Mouse (Mus musculus): ENCODE data around the gene Rel. TPM values are rescaled to one million over a fixed set of nuclear protein-coding genes. Genes with fewer than 3 reads are reported as not detected.

Rel gene
- polyA plus RNA-seq, 1 experiment from 2014 or later = 0.64 TPM

GRCm38 (mm10) chr11:23732840-23733239 lies 37.9 kb downstream of the Rel start:
- no peak overlapping the region for H3K9ac ChIP-seq
- no peak overlapping the region for H3K4me3 ChIP-seq (replicated peaks; ENCODE audit: low read length)

DNA sequence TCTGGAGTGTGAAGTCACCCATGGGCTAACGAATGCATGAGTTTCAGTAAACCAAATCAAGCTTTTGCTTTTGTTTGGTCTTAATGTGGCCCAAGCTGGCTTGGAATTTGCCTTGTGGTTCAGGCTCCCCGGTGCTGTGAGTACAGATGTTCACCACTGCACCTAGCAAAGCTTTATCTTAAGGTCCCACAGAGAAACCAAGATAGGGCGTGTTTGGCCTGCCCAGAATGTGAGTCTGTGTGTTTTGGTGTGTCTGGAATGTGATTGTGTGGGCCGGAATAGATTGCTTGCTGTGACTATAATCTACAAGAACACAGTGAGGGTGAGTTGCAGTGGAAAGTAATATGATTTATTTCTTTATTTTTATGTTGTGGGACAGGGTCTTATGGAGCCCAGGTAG lies 40.6 kb downstream of the Rel start:
- no peak for DNase-seq (ENCODE audit: low spot score)
- Histone ChIP-seq H3K27me3 (ENCODE audit: control insufficient read depth, insufficient read depth, low read length) (no peaks in the 10 kb centered on the region), H3K9ac (no peak overlapping the region), H3K9me3 (ENCODE audit: control insufficient read depth, low read length) (no peaks in the 10 kb centered on the region), H3K4me2 (replicated peaks) (no peak overlapping the region), H3K4me1 (replicated peaks; ENCODE audit: control insufficient read depth, insufficient read depth, low read length) (no peaks in the 10 kb centered on the region), H3K36me3 (replicated peaks; ENCODE audit: control insufficient read depth, insufficient read depth) (peaks cover 83% of the 10 kb centered on the region), H3K27ac (no peak overlapping the region), H3K4me3 (replicated peaks; ENCODE audit: low read length) (no peak overlapping the region)
- ATAC-seq (ENCODE audit: low FRiP score) = no peak
- 95% methylated on average over 4 of the region's 4 CpGs for WGBS

More at GRCm38 (mm10) chr11:23732840-23733239, 37.9 kb downstream of the Rel start:
- no peak for ATAC-seq (ENCODE audit: low FRiP score)
- H3K4me1 ChIP-seq (replicated peaks; ENCODE audit: control insufficient read depth, insufficient read depth, low read length) = no peaks in the 10 kb centered on the region
- no peaks in the 10 kb centered on the region for H3K27me3 ChIP-seq (ENCODE audit: control insufficient read depth, insufficient read depth, low read length)
- DNase-seq (ENCODE audit: low spot score) = no peak
- H3K9me3 ChIP-seq (ENCODE audit: control insufficient read depth, low read length) = no peaks in the 10 kb centered on the region
- H3K36me3 ChIP-seq (replicated peaks; ENCODE audit: control insufficient read depth, insufficient read depth) = peaks cover 56% of the 10 kb centered on the region
- 90% methylated on average over 1 of the region's 1 CpGs for WGBS
- no peak overlapping the region for H3K27ac ChIP-seq
- H3K4me2 ChIP-seq (replicated peaks) = no peak overlapping the region

GRCm38 (mm10) chr11:23728186-23728585 lies 42.6 kb downstream of the Rel start:
- Histone ChIP-seq H3K9ac (no peak overlapping the region), H3K27me3 (ENCODE audit: control insufficient read depth, insufficient read depth, low read length) (no peaks in the 10 kb centered on the region), H3K4me2 (replicated peaks) (no peak overlapping the region), H3K9me3 (ENCODE audit: control insufficient read depth, low read length) (no peaks in the 10 kb centered on the region), H3K4me1 (replicated peaks; ENCODE audit: control insufficient read depth, insufficient read depth, low read length) (no peaks in the 10 kb centered on the region), H3K27ac (no peak overlapping the region), H3K36me3 (replicated peaks; ENCODE audit: control insufficient read depth, insufficient read depth) (peaks cover 81% of the 10 kb centered on the region), H3K4me3 (replicated peaks; ENCODE audit: low read length) (no peak overlapping the region)
- 97% methylated on average over 2 of the region's 2 CpGs for WGBS
- DNase-seq (ENCODE audit: low spot score) = no peak
- ATAC-seq (ENCODE audit: low FRiP score) = no peak

DNA sequence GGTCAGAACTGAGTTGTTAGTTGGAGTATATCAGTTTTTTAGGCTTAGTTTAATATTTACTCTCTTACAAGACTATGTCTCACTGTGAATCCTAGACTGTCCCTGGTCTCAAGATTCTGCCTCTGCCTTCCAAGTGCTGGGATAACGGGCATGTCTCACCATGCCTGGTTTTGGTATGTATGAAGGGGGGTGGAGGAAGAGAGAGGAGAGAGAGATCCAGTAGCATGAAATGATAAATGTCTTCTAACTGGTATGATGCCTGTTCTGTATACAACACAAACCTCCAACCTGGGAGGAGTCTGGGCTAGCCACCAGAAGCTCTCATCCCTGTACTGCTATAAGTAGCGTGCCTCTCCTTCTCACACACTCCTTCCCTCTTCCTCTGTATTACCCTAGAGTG lies 44.3 kb downstream of the Rel start:
- H3K9ac ChIP-seq = no peak overlapping the region
- H3K4me1 ChIP-seq (replicated peaks; ENCODE audit: control insufficient read depth, insufficient read depth, low read length) = no peaks in the 10 kb centered on the region
- H3K4me2 ChIP-seq (replicated peaks) = no peak overlapping the region
- 95% methylated on average over 2 of the region's 2 CpGs for WGBS
- ATAC-seq (ENCODE audit: low FRiP score) (no peak), DNase-seq (ENCODE audit: low spot score) (no peak)
- no peak overlapping the region for H3K4me3 ChIP-seq (replicated peaks; ENCODE audit: low read length)
- no peaks in the 10 kb centered on the region for H3K27me3 ChIP-seq (ENCODE audit: control insufficient read depth, insufficient read depth, low read length)
- no peak overlapping the region for H3K27ac ChIP-seq
- H3K9me3 ChIP-seq (ENCODE audit: control insufficient read depth, low read length) = no peaks in the 10 kb centered on the region
- peaks cover 87% of the 10 kb centered on the region for H3K36me3 ChIP-seq (replicated peaks; ENCODE audit: control insufficient read depth, insufficient read depth)

DNA sequence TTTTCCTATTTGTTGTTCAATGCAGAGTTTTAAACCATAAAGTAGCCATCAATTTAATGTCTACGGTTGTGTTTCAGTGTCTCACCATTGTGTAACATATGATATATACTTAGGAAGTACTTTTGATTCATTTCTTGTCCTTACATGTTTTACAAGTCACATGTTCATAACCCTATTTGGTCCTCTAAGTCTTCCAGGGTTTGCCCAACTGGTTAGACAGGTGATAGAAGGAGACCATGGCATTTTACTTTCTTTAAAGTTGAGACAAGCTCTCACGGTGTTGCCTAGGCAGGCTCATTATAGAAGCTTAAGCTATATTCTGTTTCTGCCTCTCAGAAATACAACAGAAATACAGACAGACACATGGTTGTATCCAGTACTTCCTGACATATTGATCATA lies 44.9 kb downstream of the Rel start:
- DNase-seq (ENCODE audit: low spot score) (no peak), ATAC-seq (ENCODE audit: low FRiP score) (no peak)
- WGBS = 98% methylated on average over 2 of the region's 2 CpGs
- Histone ChIP-seq H3K9me3 (ENCODE audit: control insufficient read depth, low read length) (no peaks in the 10 kb centered on the region), H3K9ac (no peak overlapping the region), H3K27ac (no peak overlapping the region), H3K36me3 (replicated peaks; ENCODE audit: control insufficient read depth, insufficient read depth) (peaks cover 87% of the 10 kb centered on the region), H3K4me1 (replicated peaks; ENCODE audit: control insufficient read depth, insufficient read depth, low read length) (no peaks in the 10 kb centered on the region), H3K4me2 (replicated peaks) (no peak overlapping the region), H3K4me3 (replicated peaks; ENCODE audit: low read length) (no peak overlapping the region), H3K27me3 (ENCODE audit: control insufficient read depth, insufficient read depth, low read length) (no peaks in the 10 kb centered on the region)

DNA sequence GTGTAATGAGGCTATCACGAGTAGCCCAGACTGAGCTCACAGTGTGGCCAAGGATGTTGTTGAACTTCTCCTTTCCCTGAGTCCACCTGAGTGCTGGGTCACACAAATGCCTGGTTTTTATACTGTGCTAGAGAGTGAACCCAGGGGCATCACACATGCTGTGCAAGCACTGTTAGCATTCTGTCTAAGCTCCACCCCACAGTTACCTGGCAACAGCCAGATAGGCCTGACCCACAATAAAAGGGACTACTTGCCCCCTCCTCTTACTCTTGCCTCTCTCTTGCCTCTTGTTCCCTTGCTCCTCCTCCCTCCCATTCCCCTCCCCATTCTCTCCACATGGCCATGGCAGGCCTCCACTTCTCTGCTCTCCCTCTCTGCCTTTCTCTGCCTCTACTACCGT lies 48.4 kb downstream of the Rel start:
- ATAC-seq (ENCODE audit: low FRiP score) = no peak; the same call in 1 of the 2 replicates

DNA sequence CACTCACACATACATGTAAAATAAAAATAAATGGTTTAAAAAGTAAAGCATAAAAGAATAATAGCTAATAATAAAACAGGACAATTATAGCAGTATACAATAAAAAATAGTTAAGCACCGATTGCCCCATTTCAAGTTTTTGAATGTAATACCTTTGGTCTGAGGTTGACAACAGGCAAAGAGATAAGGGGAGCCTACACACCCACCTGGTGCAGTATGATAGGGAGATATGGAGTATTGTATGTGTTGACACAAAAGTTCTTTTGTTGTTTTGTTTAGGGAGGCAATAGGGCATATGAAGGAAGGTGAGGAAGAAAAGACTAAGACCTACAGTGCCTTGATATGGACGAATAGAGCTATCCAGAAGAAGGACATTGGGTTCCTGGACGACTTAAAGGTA lies 50.9 kb downstream of the Rel start:
- Histone ChIP-seq H3K4me2 (replicated peaks) (no peak overlapping the region), H3K27me3 (ENCODE audit: control insufficient read depth, insufficient read depth, low read length) (no peaks in the 10 kb centered on the region), H3K9ac (no peak overlapping the region), H3K4me1 (replicated peaks; ENCODE audit: control insufficient read depth, insufficient read depth, low read length) (no peaks in the 10 kb centered on the region), H3K9me3 (ENCODE audit: control insufficient read depth, low read length) (no peaks in the 10 kb centered on the region), H3K36me3 (replicated peaks; ENCODE audit: control insufficient read depth, insufficient read depth) (peaks cover 89% of the 10 kb centered on the region), H3K27ac (no peak overlapping the region), H3K4me3 (replicated peaks; ENCODE audit: low read length) (no peak overlapping the region)
- 90% methylated on average over 3 of the region's 3 CpGs for WGBS
- ATAC-seq (ENCODE audit: low FRiP score) = no peak
- no peak for DNase-seq (ENCODE audit: low spot score)

More for the DNA sequence above, 48.4 kb downstream of the Rel start:
- H3K27me3 ChIP-seq (ENCODE audit: control insufficient read depth, insufficient read depth, low read length) = no peaks in the 10 kb centered on the region
- no peak overlapping the region for H3K27ac ChIP-seq
- H3K9ac ChIP-seq = no peak overlapping the region
- no peak overlapping the region for H3K4me2 ChIP-seq (replicated peaks)
- DNase-seq (ENCODE audit: low spot score) = no peak
- no peaks in the 10 kb centered on the region for H3K4me1 ChIP-seq (replicated peaks; ENCODE audit: control insufficient read depth, insufficient read depth, low read length)
- H3K36me3 ChIP-seq (replicated peaks; ENCODE audit: control insufficient read depth, insufficient read depth) = peaks cover 90% of the 10 kb centered on the region
- H3K4me3 ChIP-seq (replicated peaks; ENCODE audit: low read length) = no peak overlapping the region
- no peaks in the 10 kb centered on the region for H3K9me3 ChIP-seq (ENCODE audit: control insufficient read depth, low read length)
- 10% methylated on average over 2 of the region's 2 CpGs for WGBS

GRCm38 (mm10) chr11:23718856-23719255 lies 51.9 kb downstream of the Rel start:
- WGBS = 99% methylated on average over 2 of the region's 2 CpGs
- H3K36me3 ChIP-seq (replicated peaks; ENCODE audit: control insufficient read depth, insufficient read depth) = peaks cover 93% of the 10 kb centered on the region

GRCm38 (mm10) chr11:23712299-23712698 lies 58.5 kb downstream of the Rel start:
- Histone ChIP-seq H3K27me3 (ENCODE audit: control insufficient read depth, insufficient read depth, low read length) (no peaks in the 10 kb centered on the region), H3K9ac (no peak overlapping the region), H3K36me3 (replicated peaks; ENCODE audit: control insufficient read depth, insufficient read depth) (peaks cover 93% of the 10 kb centered on the region), H3K4me2 (replicated peaks) (no peak overlapping the region), H3K4me3 (replicated peaks; ENCODE audit: low read length) (no peak overlapping the region), H3K9me3 (ENCODE audit: control insufficient read depth, low read length) (no peaks in the 10 kb centered on the region), H3K4me1 (replicated peaks; ENCODE audit: control insufficient read depth, insufficient read depth, low read length) (no peaks in the 10 kb centered on the region), H3K27ac (no peak overlapping the region)
- WGBS = 89% methylated on average over 3 of the region's 3 CpGs
- ATAC-seq (ENCODE audit: low FRiP score) (no peak), DNase-seq (ENCODE audit: low spot score) (no peak)

More at GRCm38 (mm10) chr11:23718856-23719255, 51.9 kb downstream of the Rel start:
- DNase-seq (ENCODE audit: low spot score) = no peak
- no peaks in the 10 kb centered on the region for H3K27me3 ChIP-seq (ENCODE audit: control insufficient read depth, insufficient read depth, low read length)
- no peak for ATAC-seq (ENCODE audit: low FRiP score)
- H3K27ac ChIP-seq = no peak overlapping the region
- no peak overlapping the region for H3K4me3 ChIP-seq (replicated peaks; ENCODE audit: low read length)
- no peak overlapping the region for H3K9ac ChIP-seq
- H3K9me3 ChIP-seq (ENCODE audit: control insufficient read depth, low read length) = no peaks in the 10 kb centered on the region
- H3K4me1 ChIP-seq (replicated peaks; ENCODE audit: control insufficient read depth, insufficient read depth, low read length) = no peaks in the 10 kb centered on the region
- no peak overlapping the region for H3K4me2 ChIP-seq (replicated peaks)

GRCm38 (mm10) chr11:23704604-23705294 lies 66.0 kb downstream of the Rel start:
- H3K9me3 ChIP-seq (ENCODE audit: control insufficient read depth, low read length) = no peaks in the 10 kb centered on the region
- H3K27ac ChIP-seq = no peak overlapping the region
- DNase-seq (ENCODE audit: low spot score) = no peak
- H3K36me3 ChIP-seq (replicated peaks; ENCODE audit: control insufficient read depth, insufficient read depth) = peaks cover 52% of the 10 kb centered on the region
- no peak overlapping the region for H3K9ac ChIP-seq
- no peaks in the 10 kb centered on the region for H3K27me3 ChIP-seq (ENCODE audit: control insufficient read depth, insufficient read depth, low read length)
- H3K4me2 ChIP-seq (replicated peaks) = no peak overlapping the region
- no peak overlapping the region for H3K4me3 ChIP-seq (replicated peaks; ENCODE audit: low read length)
- no peak for ATAC-seq (ENCODE audit: low FRiP score)
- WGBS = 90% methylated on average over 7 of the region's 7 CpGs
- H3K4me1 ChIP-seq (replicated peaks; ENCODE audit: control insufficient read depth, insufficient read depth, low read length) = no peaks in the 10 kb centered on the region

Measured in hindbrain, embryonic 14.5 days (tissue).